Mouse (Mus musculus): ENCODE data around the gene Rrn3.
"Not testable (repeated sequence)": the region's sequence is repeated elsewhere in the genome, so short reads cannot be mapped to it uniquely, and the experiment has no call there.

The Rrn3 gene

GRCm38 (mm10) chr16:13793441-13793840, 12.9 kb downstream of the Rrn3 start:
- DNase-seq = not testable (repeated sequence)

GRCm38 (mm10) chr16:13796746-13797175, 16.3 kb downstream of the Rrn3 start:
- no peak for DNase-seq

- no peak for DNase-seq
Observed at GRCm38 (mm10) chr16:13801231-13801630, 20.7 kb downstream of the Rrn3 start.

- DNase-seq = no peak
Observed at GRCm38 (mm10) chr16:13804666-13805065, 24.2 kb downstream of the Rrn3 start.

GRCm38 (mm10) chr16:13807616-13808015, 27.1 kb downstream of the Rrn3 start:
- DNase-seq = no peak

- DNase-seq = no peak
Observed at GRCm38 (mm10) chr16:13808410-13808809, 27.9 kb downstream of the Rrn3 start.

- no peak for DNase-seq
Observed at GRCm38 (mm10) chr16:13812152-13812551, 31.6 kb downstream of the Rrn3 start.

- DNase-seq = no peak
Observed at GRCm38 (mm10) chr16:13813200-13813599, 32.7 kb downstream of the Rrn3 start.

GRCm38 (mm10) chr16:13818560-13819393, 38.3 kb downstream of the Rrn3 start, which contains the start of gene Ntan1:
Ntan1 (plus strand) TSS chr16:13818845.
- peak; percentile 90 to 92 for DNase-seq

GRCm38 (mm10) chr16:13819394-13819743, 38.9 kb downstream of the Rrn3 start:
- DNase-seq = no peak

- DNase-seq = no peak
Observed at GRCm38 (mm10) chr16:13819806-13820500, 39.4 kb downstream of the Rrn3 start.

- no peak for DNase-seq
Observed at GRCm38 (mm10) chr16:13820771-13821170, 40.3 kb downstream of the Rrn3 start.

- no peak for DNase-seq
Observed at GRCm38 (mm10) chr16:13825781-13826490, 45.4 kb downstream of the Rrn3 start.

GRCm38 (mm10) chr16:13826511-13826910, 46.0 kb downstream of the Rrn3 start:
- no peak for DNase-seq

GRCm38 (mm10) chr16:13830444-13830843, 49.9 kb downstream of the Rrn3 start:
- DNase-seq = no peak

GRCm38 (mm10) chr16:13831606-13832005, 51.1 kb downstream of the Rrn3 start:
- DNase-seq = no peak

GRCm38 (mm10) chr16:13834382-13834781, 53.9 kb downstream of the Rrn3 start:
- no peak for DNase-seq

GRCm38 (mm10) chr16:13840056-13840455, 59.5 kb downstream of the Rrn3 start:
- no peak for DNase-seq

GRCm38 (mm10) chr16:13840956-13841355, 60.4 kb downstream of the Rrn3 start:
- DNase-seq = no peak

- DNase-seq = no peak
Observed at GRCm38 (mm10) chr16:13845031-13845430, 64.5 kb downstream of the Rrn3 start.

GRCm38 (mm10) chr16:13846675-13847074, 66.2 kb downstream of the Rrn3 start:
- DNase-seq = no peak

GRCm38 (mm10) chr16:13848310-13848709, 67.8 kb downstream of the Rrn3 start:
- no peak for DNase-seq

- no peak for DNase-seq
Observed at GRCm38 (mm10) chr16:13851446-13851845, 70.9 kb downstream of the Rrn3 start.

All from thymus, adult 18-20 months (tissue).